Mouse (Mus musculus) cortical plate, adult 2 months (tissue): ENCODE measurements at regions not wholly inside any gene's neighbourhood (a gene's known extent, or its start where the extent isn't known, plus 50 kb on each side); places are given as distances from the start of the nearest gene placed in this dataset.
A peak's percentile ranks its signal among the peaks of the same experiment; 100 is the strongest.

Source experiments
- H3K27ac ChIP-seq: fragments of 200-500 bp; 2 replicates; pipeline ENCODE4 v1.5.1; 2012; ENCODE audit warnings: low read length, control low read depth, inconsistent platforms; ENCODE audit not compliant: insufficient read depth
- H3K4me1 ChIP-seq: fragments of 200-500 bp; 2 replicates; pipeline ENCODE4 v1.6.1; 2011; ENCODE audit warnings: low read length; ENCODE audit not compliant: control insufficient read depth, insufficient read depth
- H3K4me3 ChIP-seq: fragments of 200-500 bp; 2 replicates; pipeline ENCODE4 v1.5.1; 2011; ENCODE audit warnings: mild to moderate bottlenecking, low read length, control low read depth; ENCODE audit not compliant: insufficient read depth
- CTCF ChIP-seq: fragments of 200-500 bp; IDR thresholded peaks from 2 replicates; pipeline ENCODE4 v1.5.1; 2011; ENCODE audit warnings: mild to moderate bottlenecking, control low read depth, low read length; ENCODE audit not compliant: insufficient read depth; ENCODE audit errors: extremely low read depth
- POLR2A ChIP-seq: fragments of 200-500 bp; IDR thresholded peaks from 2 replicates; pipeline ENCODE4 v1.6.1; 2011; ENCODE audit warnings: mild to moderate bottlenecking, low read length, control low read depth; ENCODE audit not compliant: insufficient read depth; ENCODE audit errors: extremely low read depth

DNA sequence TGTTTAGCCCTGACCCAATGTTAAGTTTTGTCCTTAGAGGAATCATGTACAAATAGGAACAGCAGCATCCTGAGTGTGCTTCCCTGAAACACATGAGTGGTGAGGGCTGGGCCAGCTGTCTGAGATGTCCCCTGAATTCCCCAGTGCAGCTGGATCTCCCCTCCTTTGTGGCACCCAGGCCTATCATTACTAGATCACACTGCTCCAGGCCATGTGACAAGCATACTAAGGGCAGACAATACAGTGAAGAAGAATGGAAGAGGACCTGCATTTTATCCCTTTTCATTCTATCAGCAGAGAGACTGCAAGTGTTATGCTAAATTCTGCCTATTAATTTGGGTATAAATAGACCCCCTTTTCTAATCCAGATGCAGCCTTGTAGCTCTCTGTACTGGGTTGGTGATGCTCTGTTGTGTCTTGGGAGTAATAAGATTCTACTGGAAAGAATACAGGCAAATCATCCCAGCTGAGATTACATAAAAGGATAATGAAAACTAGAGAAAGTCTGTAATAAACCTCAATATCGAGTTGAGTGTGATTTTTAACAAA lies 418.3 kb downstream of the Brinp2 start:
- Histone ChIP-seq H3K4me1 (no peaks in the 10 kb centered on the region), H3K4me3 (no peak overlapping the region), H3K27ac (no peak overlapping the region)
- TF ChIP-seq CTCF (no peak), POLR2A (no peak)

DNA sequence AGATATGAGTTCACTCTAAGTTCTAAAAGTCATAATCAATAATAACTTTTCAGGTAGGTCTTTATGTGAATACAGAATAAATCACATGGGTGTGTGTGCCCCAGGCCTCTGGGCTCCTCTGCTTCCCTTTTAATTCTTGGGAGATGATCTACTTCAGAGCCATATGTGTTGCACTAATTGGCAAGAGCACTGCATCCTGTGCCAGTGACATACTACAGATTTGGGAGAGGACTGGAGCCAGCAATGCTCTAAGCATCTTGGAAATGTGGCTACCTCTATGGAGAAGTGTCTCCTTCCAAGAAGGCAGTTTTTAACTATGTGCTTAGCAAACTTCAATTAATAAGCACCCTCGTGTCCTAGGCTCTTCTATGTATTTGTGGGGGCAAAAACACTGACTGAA lies 416.6 kb downstream of the Brinp2 start:
- H3K4me3 ChIP-seq: no peak overlapping the region
- H3K4me1 ChIP-seq: no peaks in the 10 kb centered on the region
- no peak for TF ChIP-seq POLR2A
- TF ChIP-seq CTCF: no peak
- H3K27ac ChIP-seq: no peak overlapping the region

DNA sequence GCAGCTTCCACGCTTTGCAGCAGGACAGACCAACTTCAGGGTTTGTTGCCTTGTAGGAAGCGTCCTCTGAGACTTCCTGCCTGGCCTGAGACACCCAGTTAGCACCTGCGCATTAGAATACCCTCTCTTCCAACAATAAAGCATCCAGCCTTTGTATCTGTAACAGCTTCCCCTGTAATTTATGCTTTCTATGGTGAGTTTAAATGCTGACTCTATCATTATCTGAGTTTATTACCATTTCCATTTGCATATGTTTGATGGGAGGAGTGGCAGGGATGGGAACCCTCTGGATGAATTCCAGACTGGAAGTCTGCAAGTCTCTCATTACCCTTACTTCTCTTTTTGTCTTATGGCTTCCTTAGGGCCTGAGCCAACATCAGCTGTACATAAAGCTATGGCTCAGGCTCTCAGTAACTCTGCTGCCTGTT lies 415.8 kb downstream of the Brinp2 start:
- Histone ChIP-seq H3K4me1 (no peaks in the 10 kb centered on the region), H3K4me3 (no peak overlapping the region), H3K27ac (no peak overlapping the region)
- no peak for TF ChIP-seq CTCF
- TF ChIP-seq POLR2A: no peak

DNA sequence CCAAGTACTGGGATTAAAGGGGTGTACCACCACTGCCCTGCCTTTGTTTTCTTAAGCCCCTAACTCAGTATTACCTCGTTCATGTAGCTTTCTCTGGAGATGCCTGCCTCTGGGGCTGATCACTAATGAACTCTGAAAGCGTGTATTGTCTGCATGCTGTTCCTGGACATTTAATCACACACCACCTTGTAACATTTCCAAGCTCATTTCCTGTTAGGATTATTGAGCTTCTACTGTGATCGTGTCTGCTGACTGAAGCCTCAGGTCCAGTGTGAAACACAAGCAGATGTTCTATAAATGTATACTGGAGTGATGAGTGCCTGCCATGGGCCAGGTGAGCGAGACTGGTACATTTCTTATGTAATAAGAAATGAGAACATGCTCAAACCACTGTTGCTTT lies 398.6 kb downstream of the Brinp2 start:
- no peak overlapping the region for H3K27ac ChIP-seq
- TF ChIP-seq CTCF (no peak), POLR2A (no peak)
- H3K4me3 ChIP-seq: no peak overlapping the region
- no peaks in the 10 kb centered on the region for H3K4me1 ChIP-seq

DNA sequence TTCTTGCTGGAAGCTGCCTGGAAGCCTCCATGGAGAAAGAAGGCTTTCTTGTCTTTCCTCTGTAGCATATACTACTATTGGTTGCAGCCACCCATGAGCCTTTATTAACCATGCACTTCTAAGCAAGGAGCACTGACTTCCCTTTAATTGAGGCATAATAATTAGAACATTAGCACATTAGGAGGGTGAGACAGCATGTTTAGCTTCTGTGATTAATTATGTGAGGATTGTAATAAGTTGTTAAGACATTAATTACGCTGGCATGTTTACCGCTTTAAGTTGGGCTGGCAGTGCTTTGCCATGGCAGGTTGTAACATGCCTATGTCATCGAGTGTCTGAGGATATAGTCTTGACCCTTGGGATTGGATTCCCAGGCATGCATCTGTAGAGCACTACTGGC lies 391.7 kb downstream of the Brinp2 start:
- no peak for TF ChIP-seq POLR2A
- TF ChIP-seq CTCF: no peak
- H3K27ac ChIP-seq: no peak overlapping the region
- no peak overlapping the region for H3K4me3 ChIP-seq
- H3K4me1 ChIP-seq: no peaks in the 10 kb centered on the region

DNA sequence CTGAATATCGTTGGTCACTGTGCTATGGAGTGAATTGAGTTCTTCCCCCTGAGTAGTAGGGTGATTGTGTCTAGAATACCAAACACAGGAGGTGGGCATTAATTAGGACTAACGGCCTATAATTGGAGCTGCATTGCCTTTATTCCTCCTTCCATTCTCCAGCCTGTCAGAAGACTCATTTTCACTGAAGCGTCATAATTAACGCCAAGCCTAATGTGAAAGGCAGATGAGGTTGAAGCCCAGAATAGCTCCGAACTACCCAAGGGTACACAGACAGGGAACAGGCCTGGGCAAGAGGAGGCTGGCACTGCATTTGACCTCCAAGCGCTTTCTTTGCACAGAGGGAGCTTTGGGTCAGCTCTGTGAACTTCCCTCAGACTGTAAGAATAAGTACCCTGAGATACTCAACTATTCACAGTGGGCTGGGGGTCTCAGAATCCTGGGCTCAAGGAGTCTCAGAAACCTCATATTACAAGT lies 386.5 kb downstream of the Brinp2 start:
- H3K4me3 ChIP-seq: no peak overlapping the region
- TF ChIP-seq POLR2A (no peak), CTCF (no peak)
- 0 out of 2 replicates have a peak overlapping the region, but pooled peaks have one; percentile 35 for H3K27ac ChIP-seq
- H3K4me1 ChIP-seq: no peaks in the 10 kb centered on the region

DNA sequence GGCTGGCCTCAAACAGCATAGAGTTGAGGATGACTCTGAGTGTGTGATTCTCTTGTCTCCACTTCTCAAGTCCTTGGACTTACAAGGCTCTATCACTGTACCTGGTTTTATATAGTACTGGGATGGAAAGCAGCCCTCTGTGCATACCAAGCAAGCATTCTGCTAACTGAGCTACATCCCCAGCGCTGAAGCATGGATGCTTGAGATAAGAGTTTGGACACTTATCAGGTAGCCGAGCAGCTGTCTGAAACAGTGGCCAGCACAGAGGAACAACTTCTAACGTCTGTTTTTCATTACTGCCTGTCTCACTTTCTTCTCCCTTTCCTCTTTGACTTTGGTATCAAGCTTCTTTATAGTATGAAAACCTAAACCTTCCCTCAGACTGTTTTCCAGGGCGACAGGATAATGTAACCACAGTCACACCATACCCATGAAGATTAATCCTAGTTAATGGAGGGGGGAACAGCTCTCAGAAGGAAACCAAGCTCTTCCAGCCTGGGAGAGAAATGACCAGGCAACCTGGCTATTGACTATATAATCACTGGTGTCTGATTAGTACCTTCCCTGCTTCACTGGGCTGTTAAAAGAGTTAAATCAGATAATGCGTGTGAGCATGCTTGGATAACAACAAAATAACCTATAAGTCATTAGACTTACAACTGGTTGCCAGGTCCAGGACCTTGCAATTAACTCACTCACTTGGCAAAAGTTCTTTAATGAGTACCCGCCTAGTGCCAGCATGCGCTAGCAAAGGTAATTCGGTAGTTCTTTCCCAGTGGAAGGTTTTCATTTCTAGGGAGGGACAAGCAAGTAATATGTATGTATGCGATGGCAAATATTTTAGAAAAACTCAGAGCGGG lies 382.5 kb downstream of the Brinp2 start:
- TF ChIP-seq POLR2A (no peak), CTCF (no peak)
- Histone ChIP-seq H3K4me3 (no peak overlapping the region), H3K4me1 (no peaks in the 10 kb centered on the region), H3K27ac (no peak overlapping the region)

DNA sequence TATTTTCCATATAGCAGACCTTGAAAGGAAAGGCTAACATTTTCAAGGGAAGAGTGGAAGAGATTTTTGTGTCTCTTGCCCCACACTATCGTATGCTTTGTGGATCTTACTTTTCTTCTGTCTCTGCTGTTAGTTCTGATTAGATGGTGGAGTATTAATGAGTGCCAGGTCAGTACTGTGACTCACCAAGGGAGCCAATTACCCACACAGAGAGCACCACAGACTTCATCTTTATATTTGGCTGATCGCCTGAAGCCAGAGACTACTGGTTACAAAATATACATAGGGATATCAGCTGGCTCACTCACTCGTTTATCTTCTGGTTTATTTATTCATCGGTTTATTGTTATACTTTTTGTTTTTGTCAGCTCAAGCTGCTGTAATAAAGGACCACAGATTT lies 381.5 kb downstream of the Brinp2 start:
- H3K4me3 ChIP-seq: no peak overlapping the region
- no peaks in the 10 kb centered on the region for H3K4me1 ChIP-seq
- TF ChIP-seq POLR2A: no peak
- TF ChIP-seq CTCF: no peak
- no peak overlapping the region for H3K27ac ChIP-seq

DNA sequence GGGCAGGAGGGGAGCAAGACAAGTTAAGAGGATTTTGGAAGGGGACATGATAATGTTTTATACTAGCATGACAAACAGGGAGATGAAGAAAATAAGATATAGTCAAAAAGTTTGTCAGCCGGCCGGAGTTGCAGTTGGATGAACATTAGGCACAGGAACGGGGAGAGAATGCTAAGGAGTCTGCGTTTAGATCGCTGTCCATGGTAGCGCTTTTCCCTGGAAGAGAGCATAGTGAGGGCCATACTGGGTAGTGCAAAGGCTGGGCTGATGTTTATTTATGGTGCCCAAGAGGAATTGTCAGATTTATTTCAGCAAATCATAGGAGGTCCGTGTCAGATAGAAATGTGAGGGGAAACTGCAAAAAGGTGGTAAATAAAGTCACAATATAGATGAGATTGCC lies 337.0 kb downstream of the Brinp2 start:
- TF ChIP-seq CTCF: no peak
- no peak for TF ChIP-seq POLR2A
- Histone ChIP-seq H3K4me1 (no peaks in the 10 kb centered on the region), H3K4me3 (no peak overlapping the region), H3K27ac (no peak overlapping the region)

DNA sequence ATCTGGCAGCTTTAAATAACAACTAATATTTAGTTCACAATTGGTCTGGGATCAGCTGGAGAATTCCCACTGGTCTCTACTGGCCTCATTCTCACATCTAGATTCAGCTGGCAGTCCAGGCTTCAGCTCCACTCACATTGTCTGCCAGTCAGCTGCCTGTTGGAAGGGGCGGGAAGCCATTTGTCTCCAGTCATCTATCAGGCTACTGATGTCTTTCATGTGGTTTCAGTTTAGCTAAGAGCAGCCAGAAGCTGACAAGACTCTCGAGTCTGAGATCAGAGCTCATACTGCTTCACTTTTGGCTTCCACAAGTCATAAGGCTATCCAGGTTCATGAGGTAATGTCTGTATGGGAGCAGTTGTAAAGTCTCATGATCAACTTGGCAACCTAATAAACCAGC lies 316.4 kb downstream of the Brinp2 start:
- TF ChIP-seq CTCF (no peak), POLR2A (no peak)
- H3K27ac ChIP-seq: no peak overlapping the region
- H3K4me3 ChIP-seq: no peak overlapping the region
- H3K4me1 ChIP-seq: peaks cover 4% of the 10 kb centered on the region; the same call in 1 of the 2 replicates

DNA sequence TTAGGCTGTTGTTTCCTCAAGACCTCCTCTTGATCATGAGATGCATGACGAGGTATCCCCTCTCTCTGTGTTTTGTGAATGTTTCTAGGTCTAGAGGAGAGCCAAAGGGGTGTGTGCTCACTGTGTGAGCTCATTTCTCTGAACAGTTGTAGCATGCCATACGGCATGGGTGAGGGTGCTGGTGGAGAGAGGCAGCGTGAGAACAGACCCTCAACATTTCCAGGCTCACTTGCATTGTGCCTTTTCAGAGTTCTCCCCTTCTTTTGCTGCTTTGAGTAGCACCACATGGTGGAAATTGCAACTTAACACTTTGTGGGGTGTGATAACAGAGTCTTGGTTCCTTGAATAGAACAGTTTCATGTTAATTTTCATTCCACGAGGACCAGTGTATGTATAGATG lies 315.8 kb downstream of the Brinp2 start:
- Histone ChIP-seq H3K4me3 (no peak overlapping the region), H3K4me1 (peaks cover 4% of the 10 kb centered on the region; the same call in 1 of the 2 replicates), H3K27ac (no peak overlapping the region)
- TF ChIP-seq CTCF: no peak
- TF ChIP-seq POLR2A: no peak
